Mouse (Mus musculus) megakaryocyte, embryonic 14.5 days (primary cell): ENCODE data around the gene Gm39566. TPM values are rescaled to one million over a fixed set of nuclear protein-coding genes. Genes with fewer than 3 reads are reported as not detected.

ENCODE experiments used
- H3K27me3 ChIP-seq: replicated peaks from 2 replicates; pipeline ENCODE3; 2012; ENCODE audit warnings: inconsistent platforms
- H3K36me3 ChIP-seq: replicated peaks from 2 replicates; pipeline ENCODE3; 2012; ENCODE audit warnings: low read length, inconsistent platforms, mixed read lengths
- H3K4me1 ChIP-seq: 2 replicates; pipeline ENCODE4 v1.6.1; 2012; ENCODE audit warnings: inconsistent platforms
- H3K4me3 ChIP-seq: replicated peaks from 2 replicates; pipeline ENCODE3; 2012; ENCODE audit warnings: moderate library complexity, mild to moderate bottlenecking, inconsistent platforms
- H3K9me3 ChIP-seq: 2 replicates; pipeline ENCODE4 v1.6.1; 2012; ENCODE audit warnings: inconsistent platforms
- FLI1 ChIP-seq: IDR thresholded peaks from 2 replicates; pipeline ENCODE4 v1.6.1; 2012; ENCODE audit warnings: low read length, inconsistent platforms, mixed read lengths
- GATA1 ChIP-seq: IDR thresholded peaks from 3 replicates; pipeline ENCODE4 v1.6.1; 2012; ENCODE audit warnings: mixed read lengths, low read length, inconsistent platforms, borderline replicate concordance
- polyA plus RNA-seq: library from polyadenylated mRNA; stranded (reverse); fragments of >175 nt; gene quantifications from 2 replicates; pipeline ENCODE4 v1.2.3, GENCODE M21; 2012; ENCODE audit warnings: low replicate concordance; ENCODE audit not compliant: insufficient read depth

Gene Gm39566
- polyA plus RNA-seq, 1 experiment, result not detected

DNA sequence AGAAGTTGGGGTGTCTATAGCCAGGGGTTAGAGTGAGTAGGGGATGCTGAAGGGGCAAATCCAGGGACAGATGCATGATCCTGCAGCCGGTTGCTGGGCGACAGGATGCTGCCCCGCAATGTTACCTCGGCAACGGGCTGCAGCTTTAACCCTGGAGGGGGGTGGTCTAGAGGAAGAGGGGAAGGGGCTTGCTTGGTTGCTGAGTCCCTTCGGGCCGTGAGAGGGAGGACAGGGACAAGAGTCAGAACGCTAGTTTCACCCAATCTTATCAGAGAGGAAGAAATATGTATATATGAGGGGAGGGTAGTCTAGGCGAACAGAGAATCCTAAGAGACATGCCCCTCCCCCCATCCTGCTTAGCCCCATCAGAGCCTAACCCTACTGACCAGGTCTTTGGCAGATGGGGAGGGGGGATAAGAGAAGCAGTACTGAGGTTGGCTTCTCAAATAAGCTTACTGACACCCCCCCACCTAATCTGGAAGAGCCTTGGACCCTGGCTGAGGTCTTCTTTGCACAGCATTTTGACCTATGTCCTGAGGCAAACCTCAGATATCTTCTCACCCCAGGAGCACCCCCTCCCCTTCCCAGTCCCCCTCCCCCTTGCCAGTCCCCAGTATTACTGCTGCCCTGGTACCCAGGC is 20.3 kb upstream of the Gm39566 start:
- Histone ChIP-seq H3K4me3 (no peak overlapping the region), H3K9me3 (no peaks in the 10 kb centered on the region), H3K36me3 (peaks cover 10% of the 10 kb centered on the region), H3K27me3 (peaks cover 60% of the 10 kb centered on the region), H3K4me1 (peaks cover 48% of the 10 kb centered on the region)
- TF ChIP-seq FLI1, result no peak
- TF ChIP-seq GATA1, result no peak

- TF ChIP-seq FLI1 (no peak), GATA1 (no peak)
- Histone ChIP-seq H3K9me3 (no peaks in the 10 kb centered on the region), H3K36me3 (peaks cover 3% of the 10 kb centered on the region), H3K4me1 (peaks cover 40% of the 10 kb centered on the region), H3K27me3 (peaks cover 63% of the 10 kb centered on the region), H3K4me3 (peak overlapping the region; percentile 81)
These were observed 19.0 kb upstream of the Gm39566 start for GRCm38 (mm10) chr11:69834001-69834549.

DNA sequence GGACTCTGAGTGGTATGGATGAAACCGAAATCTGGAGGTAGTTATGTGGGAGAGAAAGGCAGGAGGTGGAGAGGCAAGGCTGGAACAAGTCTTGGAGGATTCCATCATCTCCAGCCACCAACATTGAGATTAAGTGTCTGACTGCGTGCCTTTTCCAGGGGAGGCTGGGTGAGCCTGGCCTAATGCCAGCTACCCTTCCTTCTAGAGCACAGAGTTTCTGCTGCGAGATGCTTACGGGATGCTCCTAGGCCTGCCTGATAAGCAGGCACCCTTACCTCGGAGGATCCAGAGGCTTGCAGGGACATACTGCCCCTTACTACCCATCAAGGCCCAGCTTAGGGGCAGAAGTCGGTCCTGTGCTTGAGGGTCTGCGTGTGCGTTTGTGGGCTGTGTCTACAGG is 18.5 kb upstream of the Gm39566 start:
- H3K27me3 ChIP-seq, result peaks cover 67% of the 10 kb centered on the region
- H3K36me3 ChIP-seq, result peaks cover 3% of the 10 kb centered on the region
- peak overlapping the region; percentile 81 for H3K4me3 ChIP-seq
- peaks cover 35% of the 10 kb centered on the region for H3K4me1 ChIP-seq
- no peaks in the 10 kb centered on the region for H3K9me3 ChIP-seq
- TF ChIP-seq FLI1 (no peak), GATA1 (no peak)

- Histone ChIP-seq H3K36me3 (peaks cover 32% of the 10 kb centered on the region), H3K4me1 (peaks cover 8% of the 10 kb centered on the region), H3K9me3 (peaks cover 12% of the 10 kb centered on the region), H3K4me3 (no peak overlapping the region), H3K27me3 (peaks cover 65% of the 10 kb centered on the region)
- TF ChIP-seq GATA1, result no peak
- no peak for TF ChIP-seq FLI1
These were observed 13.7 kb upstream of the Gm39566 start for GRCm38 (mm10) chr11:69828832-69829231.

- Histone ChIP-seq H3K4me1 (peaks cover 8% of the 10 kb centered on the region; the same call in 1 of the 2 replicates), H3K27me3 (peaks cover 55% of the 10 kb centered on the region), H3K36me3 (peaks cover 29% of the 10 kb centered on the region), H3K9me3 (peaks cover 15% of the 10 kb centered on the region), H3K4me3 (no peak overlapping the region)
- TF ChIP-seq GATA1 (no peak), FLI1 (no peak)
These were observed 8.4 kb upstream of the Gm39566 start for GRCm38 (mm10) chr11:69823456-69823855.

DNA sequence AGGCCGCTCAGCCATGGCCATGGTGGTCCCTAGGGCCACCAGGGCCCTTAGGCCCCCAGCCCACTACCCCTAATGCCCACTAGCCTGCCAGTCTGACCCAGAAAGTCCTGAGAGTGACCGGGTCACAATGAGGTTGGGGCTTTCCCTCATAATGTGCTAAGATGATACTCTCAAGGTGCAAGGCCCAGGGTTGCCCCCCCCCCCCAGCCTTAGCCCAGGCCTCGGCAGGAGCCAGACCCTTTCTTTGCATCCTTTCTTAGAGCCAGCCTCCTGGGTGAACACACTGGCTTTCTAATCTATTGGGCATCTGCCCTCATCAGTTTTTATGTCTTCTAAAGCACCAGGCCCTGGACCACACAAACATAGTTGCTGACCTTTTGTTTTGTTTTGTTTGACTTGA is 7.0 kb upstream of the Gm39566 start, which contains the start of gene Spem1:
Gene Spem1, minus strand, starts transcription at position 101 of the 400 bp plus-strand sequence.
- no peak within 1 kb of the TSS for H3K4me3 ChIP-seq
- H3K9me3 ChIP-seq, result peaks cover 22% of the 10 kb centered on the region
- H3K4me1 ChIP-seq, result peaks cover 8% of the 10 kb centered on the region; the same call in 1 of the 2 replicates
- no peak for TF ChIP-seq GATA1
- TF ChIP-seq FLI1, result no peak
- peaks cover 17% of the 10 kb centered on the region for H3K36me3 ChIP-seq
- H3K27me3 ChIP-seq, result peaks cover 58% of the 10 kb centered on the region

DNA sequence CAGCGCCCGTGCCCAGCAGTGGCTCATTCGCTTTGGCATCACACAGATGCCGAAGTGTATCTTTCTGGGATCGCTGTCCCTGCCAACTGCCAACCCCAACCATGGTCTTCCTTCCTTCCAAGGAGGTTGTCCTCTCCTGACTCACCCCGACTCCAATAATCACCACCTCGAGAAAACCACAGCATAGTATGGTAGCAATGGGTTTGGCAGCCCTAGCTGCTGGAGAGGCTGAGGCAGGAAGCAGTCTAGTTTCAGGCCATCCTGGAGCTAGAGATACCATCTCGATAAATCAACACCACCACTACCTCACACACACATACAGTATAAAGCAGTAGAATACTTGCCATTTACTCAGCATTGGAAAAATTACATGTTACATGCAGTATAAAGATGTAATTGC is 3.8 kb upstream of the Gm39566 start:
- Histone ChIP-seq H3K27me3 (peaks cover 60% of the 10 kb centered on the region), H3K4me1 (peaks cover 8% of the 10 kb centered on the region; the same call in 1 of the 2 replicates), H3K9me3 (peaks cover 20% of the 10 kb centered on the region), H3K4me3 (no peak overlapping the region), H3K36me3 (no peaks in the 10 kb centered on the region)
- TF ChIP-seq FLI1, result no peak
- no peak for TF ChIP-seq GATA1

GRCm38 (mm10) chr11:69818365-69818764 is 3.3 kb upstream of the Gm39566 start, which contains the start of gene Spem2:
Gene Spem2 (minus strand): TSS chr11:69818465.
- Histone ChIP-seq H3K27me3 (peaks cover 61% of the 10 kb centered on the region), H3K4me1 (peaks cover 8% of the 10 kb centered on the region; the same call in 1 of the 2 replicates), H3K4me3 (no peak within 1 kb of the TSS), H3K9me3 (peaks cover 20% of the 10 kb centered on the region), H3K36me3 (no peaks in the 10 kb centered on the region)
- TF ChIP-seq GATA1 (no peak), FLI1 (no peak)

GRCm38 (mm10) chr11:69816520-69816919 is 1.4 kb upstream of the Gm39566 start:
- TF ChIP-seq GATA1, result no peak
- no peak for TF ChIP-seq FLI1
- Histone ChIP-seq H3K4me1 (peaks cover 8% of the 10 kb centered on the region; the same call in 1 of the 2 replicates), H3K36me3 (no peaks in the 10 kb centered on the region), H3K9me3 (peaks cover 20% of the 10 kb centered on the region), H3K27me3 (peaks cover 64% of the 10 kb centered on the region), H3K4me3 (no peak overlapping the region)

- Histone ChIP-seq H3K27me3 (peaks cover 68% of the 10 kb centered on the region), H3K4me1 (no peaks in the 10 kb centered on the region), H3K9me3 (peaks cover 7% of the 10 kb centered on the region), H3K36me3 (no peaks in the 10 kb centered on the region), H3K4me3 (no peak overlapping the region)
- TF ChIP-seq FLI1 (no peak), GATA1 (no peak)
These were observed 4.8 kb downstream of the Gm39566 start for GRCm38 (mm10) chr11:69810280-69810679.
